Mouse (Mus musculus) embryonic facial prominence, embryonic 14.5 days (tissue): ENCODE measurements around the gene Cotl1. TPM values are rescaled to one million over a fixed set of nuclear protein-coding genes. Genes with fewer than 3 reads are reported as not detected.

ENCODE experiments used
- ATAC-seq: fragments of 200-750 bp; cut with Nextera tagmentation; 2 replicates; pipeline ENCODE4 v1.8.0; 2017; ENCODE audit warnings: low read depth, moderate number of reproducible peaks, moderate TSS enrichment
- DNase-seq: peaks from one replicate; pipeline ENCODE4 v3.0.0-alpha.2; 2015; ENCODE audit warnings: low spot score
- H3K27ac ChIP-seq: fragments of 300-500 bp; sonication (generic); replicated peaks from 2 replicates; pipeline ENCODE4 v1.5.1; 2014; ENCODE audit warnings: low read depth, mild to moderate bottlenecking, low read length, moderate library complexity
- H3K27me3 ChIP-seq: fragments of 300-500 bp; sonication (generic); replicated peaks from 2 replicates; pipeline ENCODE4 v1.6.1; 2014; ENCODE audit warnings: low read length; ENCODE audit not compliant: control insufficient read depth, insufficient read depth
- H3K36me3 ChIP-seq: fragments of 300-500 bp; sonication (generic); 2 replicates; pipeline ENCODE4 v1.6.1; 2014; ENCODE audit warnings: low read length, mixed read lengths; ENCODE audit not compliant: control insufficient read depth, insufficient read depth
- H3K4me1 ChIP-seq: fragments of 300-500 bp; sonication (generic); 2 replicates; pipeline ENCODE4 v1.6.1; 2014; ENCODE audit warnings: antibody characterized with exemption, low read length; ENCODE audit not compliant: control insufficient read depth, insufficient read depth
- H3K4me2 ChIP-seq: fragments of 300-500 bp; sonication (generic); 2 replicates; pipeline ENCODE4 v1.6.1; 2014; ENCODE audit warnings: low read depth, mild to moderate bottlenecking, low read length, moderate library complexity, mixed read lengths
- H3K4me3 ChIP-seq: fragments of 300-500 bp; sonication (generic); 2 replicates; pipeline ENCODE4 v1.5.1; 2014; ENCODE audit warnings: low read depth, mild to moderate bottlenecking, low read length
- H3K9ac ChIP-seq: fragments of 300-500 bp; sonication (generic); 2 replicates; pipeline ENCODE4 v1.6.1; 2014; ENCODE audit warnings: low read depth, mild to moderate bottlenecking, low read length, moderate library complexity, mixed read lengths
- H3K9me3 ChIP-seq: fragments of 300-500 bp; sonication (generic); 2 replicates; pipeline ENCODE4 v1.6.1; 2016; ENCODE audit warnings: low read length; ENCODE audit not compliant: control insufficient read depth
- WGBS: fragments of 180-500 bp; shearing (Covaris S2); extraction: QIAGEN DNeasy Blood & Tissue Kit; methylation state at CpG from one replicate; pipeline ENCODE4 v1.1.7; 2014; 5-methylcytosine and 5-hydroxymethylcytosine counted together
- polyA plus RNA-seq: library from polyadenylated mRNA; unstranded; fragments of >200 nt; fragmentation: Nextera tagmentation; extraction: Ambion mirVana; gene quantifications from 2 replicates; pipeline ENCODE4 v1.2.1, GENCODE M21; 2014

Gene Cotl1
- polyA plus RNA-seq, 1 experiment from 2014 or later, result 255 TPM

GRCm38 (mm10) chr8:119829420-119829819, 10.9 kb downstream of the Cotl1 start:
- no peak for DNase-seq
- Histone ChIP-seq H3K4me1 (peaks cover 45% of the 10 kb centered on the region), H3K27me3 (no peaks in the 10 kb centered on the region), H3K4me3 (no peak overlapping the region), H3K9ac (no peak overlapping the region), H3K9me3 (no peaks in the 10 kb centered on the region), H3K4me2 (no peak overlapping the region), H3K27ac (no peak overlapping the region), H3K36me3 (no peaks in the 10 kb centered on the region)
- WGBS, result 65% methylated on average over 13 of the region's 13 CpGs
- no peak for ATAC-seq

- H3K4me2 ChIP-seq, result no peak overlapping the region
- H3K4me1 ChIP-seq, result peaks cover 47% of the 10 kb centered on the region
- no peak overlapping the region for H3K4me3 ChIP-seq
- ATAC-seq, result no peak
- H3K27ac ChIP-seq, result no peak overlapping the region
- H3K9me3 ChIP-seq, result no peaks in the 10 kb centered on the region
- WGBS, result 57% methylated on average over 10 of the region's 10 CpGs
- no peaks in the 10 kb centered on the region for H3K36me3 ChIP-seq
- DNase-seq, result no peak
- no peaks in the 10 kb centered on the region for H3K27me3 ChIP-seq
- no peak overlapping the region for H3K9ac ChIP-seq
Measured at GRCm38 (mm10) chr8:119829015-119829414, 11.3 kb downstream of the Cotl1 start.

GRCm38 (mm10) chr8:119827721-119828153, 12.6 kb downstream of the Cotl1 start:
- Histone ChIP-seq H3K27me3 (no peaks in the 10 kb centered on the region), H3K4me1 (peaks cover 41% of the 10 kb centered on the region), H3K4me3 (no peak overlapping the region), H3K36me3 (no peaks in the 10 kb centered on the region), H3K4me2 (no peak overlapping the region), H3K9ac (no peak overlapping the region), H3K27ac (no peak overlapping the region), H3K9me3 (no peaks in the 10 kb centered on the region)
- ATAC-seq (no peak), DNase-seq (peak; percentile 42)
- WGBS, result 46% methylated on average over 4 of the region's 4 CpGs

GRCm38 (mm10) chr8:119826982-119827381, 13.4 kb downstream of the Cotl1 start:
- no peak overlapping the region for H3K9ac ChIP-seq
- no peaks in the 10 kb centered on the region for H3K9me3 ChIP-seq
- DNase-seq (no peak), ATAC-seq (no peak)
- H3K27me3 ChIP-seq, result no peaks in the 10 kb centered on the region
- no peak overlapping the region for H3K4me2 ChIP-seq
- no peaks in the 10 kb centered on the region for H3K36me3 ChIP-seq
- no peak overlapping the region for H3K4me3 ChIP-seq
- peaks cover 33% of the 10 kb centered on the region for H3K4me1 ChIP-seq
- 75% methylated on average over 5 of the region's 5 CpGs for WGBS
- no peak overlapping the region for H3K27ac ChIP-seq

GRCm38 (mm10) chr8:119825950-119826730, 14.2 kb downstream of the Cotl1 start:
- H3K9ac ChIP-seq, result no peak overlapping the region
- H3K4me2 ChIP-seq, result no peak overlapping the region
- 0 out of 2 replicates have a peak, but pooled peaks cover 6% of the 10 kb centered on the region for H3K36me3 ChIP-seq
- H3K4me1 ChIP-seq, result peaks cover 25% of the 10 kb centered on the region
- H3K4me3 ChIP-seq, result no peak overlapping the region
- H3K27me3 ChIP-seq, result no peaks in the 10 kb centered on the region
- WGBS, result 86% methylated on average over 19 of the region's 19 CpGs
- no peaks in the 10 kb centered on the region for H3K9me3 ChIP-seq
- ATAC-seq (no peak), DNase-seq (no peak)
- H3K27ac ChIP-seq, result no peak overlapping the region

GRCm38 (mm10) chr8:119824809-119825273, 15.5 kb downstream of the Cotl1 start:
- no peak overlapping the region for H3K4me3 ChIP-seq
- no peak overlapping the region for H3K4me2 ChIP-seq
- 0 out of 2 replicates have a peak, but pooled peaks cover 9% of the 10 kb centered on the region for H3K36me3 ChIP-seq
- WGBS, result 62% methylated on average over 11 of the region's 11 CpGs
- peaks cover 15% of the 10 kb centered on the region for H3K4me1 ChIP-seq
- peak; percentile 81 for DNase-seq
- peak overlapping the region; percentile 44 for H3K27ac ChIP-seq
- H3K9ac ChIP-seq, result 0 out of 2 replicates have a peak overlapping the region, but pooled peaks have one; percentile 16
- no peak for ATAC-seq
- no peaks in the 10 kb centered on the region for H3K27me3 ChIP-seq
- H3K9me3 ChIP-seq, result no peaks in the 10 kb centered on the region

- 0 out of 2 replicates have a peak, but pooled peaks cover 9% of the 10 kb centered on the region for H3K36me3 ChIP-seq
- WGBS, result 73% methylated on average over 3 of the region's 4 CpGs
- ATAC-seq, result peak; percentile 9; the same call in 1 of the 2 replicates
- no peak for DNase-seq
- no peaks in the 10 kb centered on the region for H3K9me3 ChIP-seq
- H3K4me1 ChIP-seq, result peaks cover 9% of the 10 kb centered on the region
- H3K9ac ChIP-seq, result no peak overlapping the region
- H3K4me2 ChIP-seq, result no peak overlapping the region
- H3K27me3 ChIP-seq, result no peaks in the 10 kb centered on the region
- no peak overlapping the region for H3K4me3 ChIP-seq
- H3K27ac ChIP-seq, result no peak overlapping the region
Measured at GRCm38 (mm10) chr8:119824100-119824499, 16.2 kb downstream of the Cotl1 start.

- 0 out of 2 replicates have a peak, but pooled peaks cover 9% of the 10 kb centered on the region for H3K36me3 ChIP-seq
- WGBS, result 85% methylated on average over 9 of the region's 9 CpGs
- H3K27ac ChIP-seq, result no peak overlapping the region
- H3K4me2 ChIP-seq, result no peak overlapping the region
- H3K9me3 ChIP-seq, result no peaks in the 10 kb centered on the region
- no peak overlapping the region for H3K4me3 ChIP-seq
- H3K27me3 ChIP-seq, result no peaks in the 10 kb centered on the region
- H3K4me1 ChIP-seq, result peaks cover 5% of the 10 kb centered on the region
- no peak overlapping the region for H3K9ac ChIP-seq
- ATAC-seq (no peak), DNase-seq (no peak)
Measured at GRCm38 (mm10) chr8:119823278-119823677, 17.1 kb downstream of the Cotl1 start.
